Mouse (Mus musculus) T-helper 17 cell (primary cell): ENCODE results near the gene 5430403G16Rik.
"Not testable (repeated sequence)": the region's sequence is repeated elsewhere in the genome, so short reads cannot be mapped to it uniquely, and the experiment has no call there.

Experiments used
- in situ Hi-C, 2 experiments: fragments of 300-600 bp; cut with MboI, MseI; formaldehyde crosslinking; loops; 1 replicate in 1 of 2; 2 replicates in 1 of 2; pipeline ENCODE4 v1.15.1; 2025; ENCODE audit warnings: high pct_unique_total_duplicates in 2 of 2

Gene 5430403G16Rik

GRCm38 (mm10) chr5:109690537-109691201 is at the start of gene 5430403G16Rik:
Gene 5430403G16Rik, minus strand, starts transcription at chr5:109691041.
- in situ Hi-C loops, result loop anchor here (5.0 kb wide), 1 partner anchor 62 kb away; the partner anchor contains the start of gene 4930522L14Rik (in 2 of the 2)

- in situ Hi-C loops, result not testable (repeated sequence)
Measured at GRCm38 (mm10) chr5:109717341-109717740, 26.5 kb upstream of the 5430403G16Rik start.

- in situ Hi-C loops, result loop anchor here (5.0 kb wide), 1 partner anchor 61 kb away; the partner anchor contains the start of gene 4930522L14Rik (in 2 of the 2)
Measured at GRCm38 (mm10) chr5:109691205-109691965, 544 bp upstream of the 5430403G16Rik start.

GRCm38 (mm10) chr5:109682921-109683320 is 7.9 kb downstream of the 5430403G16Rik start:
- in situ Hi-C loops, result no loop called here
